Mouse (Mus musculus): ENCODE results near the gene BC049715. TPM values are rescaled to one million over a fixed set of nuclear protein-coding genes. Genes with fewer than 3 reads are reported as not detected.

BC049715 gene
- total and polyA plus RNA-seq, 2 experiments = 0.18 to 0.61 TPM

DNA sequence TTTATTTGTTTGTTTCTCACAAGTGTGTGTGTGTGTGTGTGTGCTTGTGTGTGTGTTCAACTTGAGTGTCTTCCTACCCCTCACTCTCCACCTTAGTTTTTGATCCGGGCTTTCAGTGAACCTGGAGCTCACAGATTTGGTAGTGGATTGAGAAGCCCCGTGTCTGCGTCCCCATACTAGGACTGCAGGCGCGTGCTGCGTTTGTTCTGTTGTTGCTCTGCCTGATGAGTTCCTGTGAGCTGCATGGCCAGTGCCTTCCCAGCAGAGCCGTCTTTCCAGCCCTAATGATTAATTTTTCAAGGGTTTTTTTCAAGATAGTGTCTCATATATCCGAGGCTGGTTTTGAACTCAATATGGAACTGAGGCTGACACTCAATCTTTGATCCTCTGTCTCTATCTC, 31.0 kb downstream of the BC049715 start:
- TF ChIP-seq CTCF (IDR thresholded peaks at IDR 0.05; ENCODE audit: low read depth, low read length) (no peak), POLR2A (IDR thresholded peaks at IDR 0.05; ENCODE audit: extremely low read depth, insufficient read depth, low read length) (no peak)
- H3K36me3 ChIP-seq (ENCODE audit: control insufficient read depth, insufficient read depth, low read length) = no peaks in the 10 kb centered on the region
- no peaks in the 10 kb centered on the region for H3K79me2 ChIP-seq (ENCODE audit: control insufficient read depth, insufficient read depth, low read length)
- DNase-seq (ENCODE audit: extremely low read depth, low read depth, low spot score) = no peak
- H3K9ac ChIP-seq (ENCODE audit: low read depth, low read length) = no peak overlapping the region
- peak overlapping the region; percentile 45 for H3K27ac ChIP-seq (replicated peaks; ENCODE audit: insufficient read depth, low read depth, low read length)
- WGBS = 60% methylated on average over 8 of the region's 8 CpGs
- no peaks in the 10 kb centered on the region for H3K4me1 ChIP-seq (ENCODE audit: control insufficient read depth, insufficient read depth, low read length)
- H3K4me3 ChIP-seq (ENCODE audit: insufficient read depth, low read depth, low read length) = no peak overlapping the region
- H3K27me3 ChIP-seq (ENCODE audit: control insufficient read depth, insufficient read depth, low read length) = no peaks in the 10 kb centered on the region

- H3K4me1 ChIP-seq (ENCODE audit: control insufficient read depth, insufficient read depth, low read length) = no peaks in the 10 kb centered on the region
These were observed 33.6 kb downstream of the BC049715 start for GRCm38 (mm10) chr6:136861020-136861419.

DNA sequence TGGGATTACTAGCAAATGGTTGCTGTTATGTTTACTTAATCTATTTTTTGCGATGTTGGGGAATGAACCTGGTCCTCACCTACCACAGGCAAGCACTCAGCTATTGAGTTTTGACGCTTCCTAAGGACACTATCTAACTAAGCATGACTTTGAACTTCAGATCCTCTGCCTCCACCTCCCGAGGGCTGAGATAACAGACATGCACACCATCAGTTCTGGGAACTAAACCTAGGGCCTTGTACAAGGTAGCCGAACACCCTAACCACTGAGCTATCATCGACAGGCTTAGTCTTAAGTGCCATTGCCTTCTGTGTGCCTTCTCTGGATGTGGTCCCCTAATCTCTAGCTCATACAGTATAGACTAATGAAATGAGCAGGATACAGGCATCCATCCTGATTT, 37.9 kb downstream of the BC049715 start:
- DNase-seq (ENCODE audit: extremely low read depth, low read depth, low spot score) = no peak
- no peaks in the 10 kb centered on the region for H3K27me3 ChIP-seq (ENCODE audit: control insufficient read depth, insufficient read depth, low read length)

More at GRCm38 (mm10) chr6:136861020-136861419, 33.6 kb downstream of the BC049715 start:
- Histone ChIP-seq H3K9ac (ENCODE audit: low read depth, low read length) (peak overlapping the region; percentile 60), H3K79me2 (ENCODE audit: control insufficient read depth, insufficient read depth, low read length) (no peaks in the 10 kb centered on the region), H3K27me3 (ENCODE audit: control insufficient read depth, insufficient read depth, low read length) (no peaks in the 10 kb centered on the region), H3K27ac (replicated peaks; ENCODE audit: insufficient read depth, low read depth, low read length) (no peak overlapping the region), H3K36me3 (ENCODE audit: control insufficient read depth, insufficient read depth, low read length) (no peaks in the 10 kb centered on the region), H3K4me3 (ENCODE audit: insufficient read depth, low read depth, low read length) (no peak overlapping the region)
- WGBS = 42% methylated on average over 9 of the region's 9 CpGs
- TF ChIP-seq POLR2A (IDR thresholded peaks at IDR 0.05; ENCODE audit: extremely low read depth, insufficient read depth, low read length) (no peak), CTCF (IDR thresholded peaks at IDR 0.05; ENCODE audit: low read depth, low read length) (peak; percentile 31; the same call in 1 of the 2 replicates)
- DNase-seq (ENCODE audit: extremely low read depth, low read depth, low spot score) = peak; percentile 55

DNA sequence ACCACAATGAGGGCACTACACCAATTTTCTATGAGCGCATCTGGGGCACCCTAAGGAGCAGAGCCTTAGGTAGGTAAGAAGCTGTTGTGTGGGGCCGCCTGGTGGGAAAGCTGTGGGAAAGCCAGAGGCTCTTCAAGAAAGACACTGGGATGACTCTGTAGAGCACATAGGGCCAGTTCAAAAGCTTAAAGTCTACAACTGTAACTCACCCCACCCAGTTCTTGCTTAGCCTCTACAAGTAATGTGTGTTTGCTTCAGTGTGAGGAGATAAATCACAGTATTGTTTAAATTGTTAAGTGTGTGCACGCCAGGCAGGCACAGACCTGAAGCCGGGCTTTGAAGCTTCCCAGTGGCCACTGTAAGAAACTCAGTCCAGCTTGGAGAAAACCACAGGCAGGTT, 38.7 kb downstream of the BC049715 start:
- no peak for TF ChIP-seq CTCF (IDR thresholded peaks at IDR 0.05; ENCODE audit: low read depth, low read length)
- no peak for TF ChIP-seq POLR2A (IDR thresholded peaks at IDR 0.05; ENCODE audit: extremely low read depth, insufficient read depth, low read length)
- WGBS = 90% methylated on average over 4 of the region's 4 CpGs

More for the DNA sequence above, 37.9 kb downstream of the BC049715 start:
- TF ChIP-seq CTCF (IDR thresholded peaks at IDR 0.05; ENCODE audit: low read depth, low read length) (no peak), POLR2A (IDR thresholded peaks at IDR 0.05; ENCODE audit: extremely low read depth, insufficient read depth, low read length) (no peak)
- H3K79me2 ChIP-seq (ENCODE audit: control insufficient read depth, insufficient read depth, low read length) = no peaks in the 10 kb centered on the region
- H3K27ac ChIP-seq (replicated peaks; ENCODE audit: insufficient read depth, low read depth, low read length) = no peak overlapping the region
- no peaks in the 10 kb centered on the region for H3K4me1 ChIP-seq (ENCODE audit: control insufficient read depth, insufficient read depth, low read length)
- H3K36me3 ChIP-seq (ENCODE audit: control insufficient read depth, insufficient read depth, low read length) = no peaks in the 10 kb centered on the region
- no peak overlapping the region for H3K4me3 ChIP-seq (ENCODE audit: insufficient read depth, low read depth, low read length)
- no peak overlapping the region for H3K9ac ChIP-seq (ENCODE audit: low read depth, low read length)
- WGBS = 87% methylated on average over 5 of the region's 5 CpGs

GRCm38 (mm10) chr6:136868921-136869320, 41.5 kb downstream of the BC049715 start:
- Histone ChIP-seq H3K79me2 (ENCODE audit: control insufficient read depth, insufficient read depth, low read length) (no peaks in the 10 kb centered on the region), H3K27ac (replicated peaks; ENCODE audit: insufficient read depth, low read depth, low read length) (no peak overlapping the region), H3K4me3 (ENCODE audit: insufficient read depth, low read depth, low read length) (no peak overlapping the region), H3K9ac (ENCODE audit: low read depth, low read length) (no peak overlapping the region), H3K27me3 (ENCODE audit: control insufficient read depth, insufficient read depth, low read length) (no peaks in the 10 kb centered on the region), H3K4me1 (ENCODE audit: control insufficient read depth, insufficient read depth, low read length) (no peaks in the 10 kb centered on the region), H3K36me3 (ENCODE audit: control insufficient read depth, insufficient read depth, low read length) (no peaks in the 10 kb centered on the region)
- 73% methylated on average over 5 of the region's 5 CpGs for WGBS
- TF ChIP-seq POLR2A (IDR thresholded peaks at IDR 0.05; ENCODE audit: extremely low read depth, insufficient read depth, low read length) (no peak), CTCF (IDR thresholded peaks at IDR 0.05; ENCODE audit: low read depth, low read length) (no peak)
- no peak for DNase-seq (ENCODE audit: extremely low read depth, low read depth, low spot score)

More for the DNA sequence above, 38.7 kb downstream of the BC049715 start:
- Histone ChIP-seq H3K27ac (replicated peaks; ENCODE audit: insufficient read depth, low read depth, low read length) (no peak overlapping the region), H3K27me3 (ENCODE audit: control insufficient read depth, insufficient read depth, low read length) (no peaks in the 10 kb centered on the region), H3K4me3 (ENCODE audit: insufficient read depth, low read depth, low read length) (no peak overlapping the region), H3K79me2 (ENCODE audit: control insufficient read depth, insufficient read depth, low read length) (no peaks in the 10 kb centered on the region), H3K4me1 (ENCODE audit: control insufficient read depth, insufficient read depth, low read length) (no peaks in the 10 kb centered on the region), H3K36me3 (ENCODE audit: control insufficient read depth, insufficient read depth, low read length) (no peaks in the 10 kb centered on the region), H3K9ac (ENCODE audit: low read depth, low read length) (no peak overlapping the region)
- DNase-seq (ENCODE audit: extremely low read depth, low read depth, low spot score) = no peak

- WGBS = 71% methylated on average over 8 of the region's 8 CpGs
- H3K4me3 ChIP-seq (ENCODE audit: insufficient read depth, low read depth, low read length) = no peak overlapping the region
These were observed 47.2 kb downstream of the BC049715 start for GRCm38 (mm10) chr6:136874599-136874998.

More at GRCm38 (mm10) chr6:136874599-136874998, 47.2 kb downstream of the BC049715 start:
- H3K36me3 ChIP-seq (ENCODE audit: control insufficient read depth, insufficient read depth, low read length) = no peaks in the 10 kb centered on the region
- no peak for DNase-seq (ENCODE audit: extremely low read depth, low read depth, low spot score)
- H3K4me1 ChIP-seq (ENCODE audit: control insufficient read depth, insufficient read depth, low read length) = no peaks in the 10 kb centered on the region
- H3K27ac ChIP-seq (replicated peaks; ENCODE audit: insufficient read depth, low read depth, low read length) = no peak overlapping the region
- TF ChIP-seq POLR2A (IDR thresholded peaks at IDR 0.05; ENCODE audit: extremely low read depth, insufficient read depth, low read length) (no peak), CTCF (IDR thresholded peaks at IDR 0.05; ENCODE audit: low read depth, low read length) (no peak)
- H3K79me2 ChIP-seq (ENCODE audit: control insufficient read depth, insufficient read depth, low read length) = no peaks in the 10 kb centered on the region
- H3K9ac ChIP-seq (ENCODE audit: low read depth, low read length) = no peak overlapping the region
- no peaks in the 10 kb centered on the region for H3K27me3 ChIP-seq (ENCODE audit: control insufficient read depth, insufficient read depth, low read length)
